Mouse (Mus musculus): ENCODE results near the gene Ccl6. TPM values are rescaled to one million over a fixed set of nuclear protein-coding genes. Genes with fewer than 3 reads are reported as not detected.

Gene Ccl6
- polyA plus RNA-seq, 1 experiment from 2014 or later = 2.7 TPM

- no peaks in the 10 kb centered on the region for H3K27me3 ChIP-seq (replicated peaks; ENCODE audit: low read depth, poor library complexity, severe bottlenecking)
- 85% methylated on average over 2 of the region's 2 CpGs for whole genome bisulfite sequencing
- no peak for DNase-seq (ENCODE audit: low spot score)
- no peaks in the 10 kb centered on the region for H3K36me3 ChIP-seq (replicated peaks)
- peaks cover 14% of the 10 kb centered on the region for H3K4me1 ChIP-seq
- H3K4me3 ChIP-seq = no peak overlapping the region
- H3K9me3 ChIP-seq = no peaks in the 10 kb centered on the region
- H3K27ac ChIP-seq (replicated peaks) = no peak overlapping the region
Measured at GRCm38 (mm10) chr11:83584232-83584631, 8.7 kb downstream of the Ccl6 start.

GRCm38 (mm10) chr11:83583450-83583754, 9.5 kb downstream of the Ccl6 start:
- H3K9me3 ChIP-seq = no peaks in the 10 kb centered on the region
- no peak overlapping the region for H3K27ac ChIP-seq (replicated peaks)
- DNase-seq (ENCODE audit: low spot score) = no peak
- H3K36me3 ChIP-seq (replicated peaks) = no peaks in the 10 kb centered on the region
- H3K4me3 ChIP-seq = no peak overlapping the region
- peaks cover 16% of the 10 kb centered on the region for H3K4me1 ChIP-seq
- H3K27me3 ChIP-seq (replicated peaks; ENCODE audit: low read depth, poor library complexity, severe bottlenecking) = no peaks in the 10 kb centered on the region

- WGBS = 63% methylated on average over 4 of the region's 4 CpGs
- no peak overlapping the region for H3K27ac ChIP-seq (replicated peaks)
- H3K4me3 ChIP-seq = no peak overlapping the region
Measured at GRCm38 (mm10) chr11:83582626-83583449, 10.0 kb downstream of the Ccl6 start.

GRCm38 (mm10) chr11:83581626-83582610, 11.0 kb downstream of the Ccl6 start:
- H3K4me3 ChIP-seq = no peak overlapping the region
- no peaks in the 10 kb centered on the region for H3K9me3 ChIP-seq
- DNase-seq (ENCODE audit: low spot score) = no peak
- 75% methylated on average over 4 of the region's 4 CpGs for WGBS
- H3K27ac ChIP-seq (replicated peaks) = no peak overlapping the region
- no peaks in the 10 kb centered on the region for H3K36me3 ChIP-seq (replicated peaks)
- H3K27me3 ChIP-seq (replicated peaks; ENCODE audit: low read depth, poor library complexity, severe bottlenecking) = no peaks in the 10 kb centered on the region
- peaks cover 20% of the 10 kb centered on the region for H3K4me1 ChIP-seq

More at GRCm38 (mm10) chr11:83582626-83583449, 10.0 kb downstream of the Ccl6 start:
- peaks cover 20% of the 10 kb centered on the region for H3K4me1 ChIP-seq
- H3K27me3 ChIP-seq (replicated peaks; ENCODE audit: low read depth, poor library complexity, severe bottlenecking) = no peaks in the 10 kb centered on the region
- no peaks in the 10 kb centered on the region for H3K9me3 ChIP-seq
- no peak for DNase-seq (ENCODE audit: low spot score)
- H3K36me3 ChIP-seq (replicated peaks) = no peaks in the 10 kb centered on the region

GRCm38 (mm10) chr11:83580699-83581232, 12.1 kb downstream of the Ccl6 start:
- Histone ChIP-seq H3K27me3 (replicated peaks; ENCODE audit: low read depth, poor library complexity, severe bottlenecking) (no peaks in the 10 kb centered on the region), H3K9me3 (no peaks in the 10 kb centered on the region), H3K36me3 (replicated peaks) (no peaks in the 10 kb centered on the region), H3K4me3 (no peak overlapping the region), H3K27ac (replicated peaks) (no peak overlapping the region), H3K4me1 (peaks cover 20% of the 10 kb centered on the region)
- no peak for DNase-seq (ENCODE audit: low spot score)
- 77% methylated on average over 1 of the region's 1 CpGs for WGBS

- no peaks in the 10 kb centered on the region for H3K36me3 ChIP-seq (replicated peaks)
- H3K27ac ChIP-seq (replicated peaks) = no peak overlapping the region
- H3K27me3 ChIP-seq (replicated peaks; ENCODE audit: low read depth, poor library complexity, severe bottlenecking) = no peaks in the 10 kb centered on the region
- H3K4me3 ChIP-seq = no peak overlapping the region
- no peaks in the 10 kb centered on the region for H3K9me3 ChIP-seq
- no peak for DNase-seq (ENCODE audit: low spot score)
- peaks cover 20% of the 10 kb centered on the region for H3K4me1 ChIP-seq
- WGBS = 84% methylated on average over 3 of the region's 3 CpGs
Measured at GRCm38 (mm10) chr11:83578999-83579398, 13.9 kb downstream of the Ccl6 start.

GRCm38 (mm10) chr11:83578186-83578760, 14.6 kb downstream of the Ccl6 start, which contains the start of gene Ccl9:
Gene Ccl9 (minus strand): TSS chr11:83578636.
- 47% methylated on average over 2 of the region's 2 CpGs for WGBS

GRCm38 (mm10) chr11:83576927-83577555, 15.8 kb downstream of the Ccl6 start:
- Histone ChIP-seq H3K27ac (replicated peaks) (no peak overlapping the region), H3K4me1 (peaks cover 9% of the 10 kb centered on the region), H3K9me3 (no peaks in the 10 kb centered on the region), H3K36me3 (replicated peaks) (no peaks in the 10 kb centered on the region), H3K27me3 (replicated peaks; ENCODE audit: low read depth, poor library complexity, severe bottlenecking) (no peaks in the 10 kb centered on the region), H3K4me3 (no peak overlapping the region)
- DNase-seq (ENCODE audit: low spot score) = no peak
- 88% methylated on average over 4 of the region's 4 CpGs for WGBS

More at GRCm38 (mm10) chr11:83578186-83578760, 14.6 kb downstream of the Ccl6 start, which contains the start of gene Ccl9:
- Histone ChIP-seq H3K27ac (replicated peaks) (no peak within 1 kb of the TSS), H3K27me3 (replicated peaks; ENCODE audit: low read depth, poor library complexity, severe bottlenecking) (no peaks in the 10 kb centered on the region), H3K36me3 (replicated peaks) (no peaks in the 10 kb centered on the region), H3K9me3 (no peaks in the 10 kb centered on the region), H3K4me3 (no peak within 1 kb of the TSS), H3K4me1 (peaks cover 20% of the 10 kb centered on the region)
- no peak for DNase-seq (ENCODE audit: low spot score)

- H3K4me3 ChIP-seq = no peak overlapping the region
- H3K9me3 ChIP-seq = no peaks in the 10 kb centered on the region
- DNase-seq (ENCODE audit: low spot score) = no peak
- H3K36me3 ChIP-seq (replicated peaks) = no peaks in the 10 kb centered on the region
- 70% methylated on average over 9 of the region's 9 CpGs for WGBS
- H3K27me3 ChIP-seq (replicated peaks; ENCODE audit: low read depth, poor library complexity, severe bottlenecking) = no peaks in the 10 kb centered on the region
- no peaks in the 10 kb centered on the region for H3K4me1 ChIP-seq
- H3K27ac ChIP-seq (replicated peaks) = no peak overlapping the region
Measured at GRCm38 (mm10) chr11:83572834-83573233, 20.1 kb downstream of the Ccl6 start.

- WGBS = 90% methylated on average over 8 of the region's 8 CpGs
- Histone ChIP-seq H3K4me1 (no peaks in the 10 kb centered on the region), H3K36me3 (replicated peaks) (no peaks in the 10 kb centered on the region), H3K4me3 (no peak overlapping the region), H3K27ac (replicated peaks) (no peak overlapping the region), H3K27me3 (replicated peaks; ENCODE audit: low read depth, poor library complexity, severe bottlenecking) (no peaks in the 10 kb centered on the region), H3K9me3 (no peaks in the 10 kb centered on the region)
- DNase-seq (ENCODE audit: low spot score) = no peak
Measured at GRCm38 (mm10) chr11:83572223-83572622, 20.7 kb downstream of the Ccl6 start.

GRCm38 (mm10) chr11:83570189-83570588, 22.7 kb downstream of the Ccl6 start:
- no peaks in the 10 kb centered on the region for H3K4me1 ChIP-seq
- no peaks in the 10 kb centered on the region for H3K36me3 ChIP-seq (replicated peaks)
- no peak for DNase-seq (ENCODE audit: low spot score)
- no peak overlapping the region for H3K27ac ChIP-seq (replicated peaks)
- H3K9me3 ChIP-seq = no peaks in the 10 kb centered on the region
- 72% methylated on average over 2 of the region's 2 CpGs for WGBS
- no peak overlapping the region for H3K4me3 ChIP-seq
- H3K27me3 ChIP-seq (replicated peaks; ENCODE audit: low read depth, poor library complexity, severe bottlenecking) = no peaks in the 10 kb centered on the region

- no peak overlapping the region for H3K4me3 ChIP-seq
- 92% methylated on average over 7 of the region's 7 CpGs for whole genome bisulfite sequencing
- H3K27me3 ChIP-seq (replicated peaks; ENCODE audit: low read depth, poor library complexity, severe bottlenecking) = no peaks in the 10 kb centered on the region
- no peaks in the 10 kb centered on the region for H3K9me3 ChIP-seq
- no peaks in the 10 kb centered on the region for H3K36me3 ChIP-seq (replicated peaks)
- no peak for DNase-seq (ENCODE audit: low spot score)
- H3K27ac ChIP-seq (replicated peaks) = no peak overlapping the region
- H3K4me1 ChIP-seq = no peaks in the 10 kb centered on the region
Measured at GRCm38 (mm10) chr11:83569249-83569648, 23.6 kb downstream of the Ccl6 start.

Data from embryonic facial prominence, embryonic 10.5 days (tissue).